Mouse (Mus musculus): ENCODE data around the gene Ntrk2. TPM values are rescaled to one million over a fixed set of nuclear protein-coding genes. Genes with fewer than 3 reads are reported as not detected.

Gene Ntrk2
- polyA plus RNA-seq, 1 experiment, result 214 TPM

GRCm38 (mm10) chr13:58933126-58933525, 126.8 kb downstream of the Ntrk2 start:
- 0 out of 2 replicates have a peak overlapping the region, but pooled peaks have one; percentile 31 for H3K27ac ChIP-seq (ENCODE audit: insufficient read depth, low read length)
- H3K4me1 ChIP-seq (ENCODE audit: control insufficient read depth, insufficient read depth, low read length), result peaks cover 19% of the 10 kb centered on the region
- no peak overlapping the region for H3K4me3 ChIP-seq (ENCODE audit: insufficient read depth, low read length)
- TF ChIP-seq CTCF (IDR thresholded peaks at IDR 0.05; ENCODE audit: extremely low read depth, insufficient read depth, low read length) (no peak), POLR2A (IDR thresholded peaks at IDR 0.05; ENCODE audit: extremely low read depth, insufficient read depth, low read length) (no peak)

DNA sequence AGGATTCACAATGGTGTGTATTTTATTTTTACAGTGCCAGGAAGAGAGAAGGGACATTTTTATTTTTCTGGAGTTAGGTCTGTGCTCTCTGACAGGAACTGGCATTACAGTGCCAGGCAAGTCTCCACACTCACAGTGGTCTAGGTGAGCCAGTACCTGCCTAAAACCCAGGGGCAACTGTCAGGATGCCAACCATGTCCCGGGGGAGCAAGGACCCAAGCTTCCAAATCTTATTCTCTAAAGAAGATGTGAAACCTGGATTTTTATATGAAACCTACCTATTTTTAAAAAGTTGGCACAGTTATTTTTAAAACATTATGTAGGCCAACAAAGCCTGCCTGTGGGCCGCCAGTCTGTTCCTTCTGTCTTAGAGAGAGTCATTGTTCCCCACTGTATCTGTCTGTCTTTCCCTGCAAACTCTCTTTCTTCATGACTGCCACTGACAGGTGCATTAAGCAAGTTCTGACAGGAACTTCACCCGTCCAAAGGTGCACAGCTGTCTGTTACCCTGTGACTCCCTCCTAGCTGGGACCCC, 128.3 kb downstream of the Ntrk2 start:
- peaks cover 23% of the 10 kb centered on the region for H3K4me1 ChIP-seq (ENCODE audit: control insufficient read depth, insufficient read depth, low read length)
- no peak overlapping the region for H3K4me3 ChIP-seq (ENCODE audit: insufficient read depth, low read length)
- H3K27ac ChIP-seq (ENCODE audit: insufficient read depth, low read length), result peak overlapping the region; percentile 33; the same call in 1 of the 2 replicates
- no peak for TF ChIP-seq CTCF (IDR thresholded peaks at IDR 0.05; ENCODE audit: extremely low read depth, insufficient read depth, low read length)
- no peak for TF ChIP-seq POLR2A (IDR thresholded peaks at IDR 0.05; ENCODE audit: extremely low read depth, insufficient read depth, low read length)

DNA sequence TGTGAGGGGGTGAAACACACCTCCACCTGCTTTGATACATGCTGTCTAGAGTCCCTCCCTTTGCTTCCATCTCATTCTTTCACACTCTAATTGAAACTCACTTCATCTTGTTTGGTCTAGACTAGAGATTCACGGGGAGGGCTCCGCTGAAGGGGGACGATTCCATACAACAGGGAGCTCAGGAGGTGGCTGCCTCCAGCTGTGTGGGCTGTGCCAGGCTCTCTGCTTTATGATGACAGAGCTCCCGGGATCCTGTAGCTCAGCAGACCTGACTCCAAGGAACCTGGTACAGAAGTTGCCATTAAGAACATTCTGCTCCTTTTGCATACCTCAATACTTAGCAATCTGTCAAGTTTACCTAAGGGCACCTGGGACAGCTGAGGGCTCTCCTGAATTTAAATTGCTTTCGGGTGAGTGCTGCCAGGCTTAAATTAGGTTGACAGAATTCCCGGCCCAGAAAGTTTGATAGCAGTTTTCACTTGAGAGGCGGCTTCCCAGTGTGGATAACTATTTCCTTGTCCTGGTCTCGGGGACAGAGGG, 129.7 kb downstream of the Ntrk2 start:
- no peak overlapping the region for H3K4me3 ChIP-seq (ENCODE audit: insufficient read depth, low read length)
- peaks cover 25% of the 10 kb centered on the region for H3K4me1 ChIP-seq (ENCODE audit: control insufficient read depth, insufficient read depth, low read length)
- peak overlapping the region; percentile 51 for H3K27ac ChIP-seq (ENCODE audit: insufficient read depth, low read length)
- TF ChIP-seq POLR2A (IDR thresholded peaks at IDR 0.05; ENCODE audit: extremely low read depth, insufficient read depth, low read length) (no peak), CTCF (IDR thresholded peaks at IDR 0.05; ENCODE audit: extremely low read depth, insufficient read depth, low read length) (no peak)

GRCm38 (mm10) chr13:58937884-58938283, 131.5 kb downstream of the Ntrk2 start:
- Histone ChIP-seq H3K4me3 (ENCODE audit: insufficient read depth, low read length) (no peak overlapping the region), H3K27ac (ENCODE audit: insufficient read depth, low read length) (no peak overlapping the region), H3K4me1 (ENCODE audit: control insufficient read depth, insufficient read depth, low read length) (peaks cover 31% of the 10 kb centered on the region)
- TF ChIP-seq POLR2A (IDR thresholded peaks at IDR 0.05; ENCODE audit: extremely low read depth, insufficient read depth, low read length) (no peak), CTCF (IDR thresholded peaks at IDR 0.05; ENCODE audit: extremely low read depth, insufficient read depth, low read length) (no peak)

DNA sequence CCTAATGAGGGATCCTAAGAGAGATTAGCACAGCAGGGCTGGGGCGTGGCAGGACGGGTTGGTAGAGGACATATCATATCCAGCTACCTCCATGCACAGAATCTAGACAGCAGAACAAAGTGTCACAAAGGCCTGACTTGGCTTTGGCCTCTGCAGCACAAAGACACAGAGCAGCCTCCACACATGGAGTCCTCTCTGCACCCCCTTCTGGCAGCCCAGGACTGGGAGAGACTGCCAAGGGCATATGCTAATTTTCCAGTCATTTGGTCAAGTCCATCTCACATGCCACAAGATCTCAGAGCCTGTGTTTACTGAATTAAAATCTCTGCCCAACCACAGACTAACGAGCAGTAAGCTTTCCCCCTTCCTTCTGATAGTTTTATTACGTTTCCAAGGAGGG, 132.1 kb downstream of the Ntrk2 start:
- no peak overlapping the region for H3K27ac ChIP-seq (ENCODE audit: insufficient read depth, low read length)
- TF ChIP-seq POLR2A (IDR thresholded peaks at IDR 0.05; ENCODE audit: extremely low read depth, insufficient read depth, low read length), result no peak
- no peak for TF ChIP-seq CTCF (IDR thresholded peaks at IDR 0.05; ENCODE audit: extremely low read depth, insufficient read depth, low read length)
- peaks cover 28% of the 10 kb centered on the region for H3K4me1 ChIP-seq (ENCODE audit: control insufficient read depth, insufficient read depth, low read length)

GRCm38 (mm10) chr13:58940208-58940607, 133.8 kb downstream of the Ntrk2 start:
- H3K27ac ChIP-seq (ENCODE audit: insufficient read depth, low read length), result peak overlapping the region; percentile 72
- H3K4me1 ChIP-seq (ENCODE audit: control insufficient read depth, insufficient read depth, low read length), result peaks cover 24% of the 10 kb centered on the region
- no peak overlapping the region for H3K4me3 ChIP-seq (ENCODE audit: insufficient read depth, low read length)
- TF ChIP-seq CTCF (IDR thresholded peaks at IDR 0.05; ENCODE audit: extremely low read depth, insufficient read depth, low read length), result no peak
- no peak for TF ChIP-seq POLR2A (IDR thresholded peaks at IDR 0.05; ENCODE audit: extremely low read depth, insufficient read depth, low read length)

More for the DNA sequence above, 132.1 kb downstream of the Ntrk2 start:
- no peak overlapping the region for H3K4me3 ChIP-seq (ENCODE audit: insufficient read depth, low read length)

GRCm38 (mm10) chr13:58940798-58941197, 134.4 kb downstream of the Ntrk2 start:
- Histone ChIP-seq H3K4me3 (ENCODE audit: insufficient read depth, low read length) (no peak overlapping the region), H3K27ac (ENCODE audit: insufficient read depth, low read length) (peak overlapping the region; percentile 72), H3K4me1 (ENCODE audit: control insufficient read depth, insufficient read depth, low read length) (peaks cover 20% of the 10 kb centered on the region)
- TF ChIP-seq CTCF (IDR thresholded peaks at IDR 0.05; ENCODE audit: extremely low read depth, insufficient read depth, low read length) (no peak), POLR2A (IDR thresholded peaks at IDR 0.05; ENCODE audit: extremely low read depth, insufficient read depth, low read length) (no peak)

GRCm38 (mm10) chr13:58945781-58946180, 139.4 kb downstream of the Ntrk2 start:
- H3K27ac ChIP-seq (ENCODE audit: insufficient read depth, low read length), result peak overlapping the region; percentile 27; the same call in 1 of the 2 replicates
- H3K4me1 ChIP-seq (ENCODE audit: control insufficient read depth, insufficient read depth, low read length), result peaks cover 16% of the 10 kb centered on the region
- no peak for TF ChIP-seq CTCF (IDR thresholded peaks at IDR 0.05; ENCODE audit: extremely low read depth, insufficient read depth, low read length)
- TF ChIP-seq POLR2A (IDR thresholded peaks at IDR 0.05; ENCODE audit: extremely low read depth, insufficient read depth, low read length), result no peak
- H3K4me3 ChIP-seq (ENCODE audit: insufficient read depth, low read length), result no peak overlapping the region

GRCm38 (mm10) chr13:58946589-58946988, 140.2 kb downstream of the Ntrk2 start:
- H3K27ac ChIP-seq (ENCODE audit: insufficient read depth, low read length), result no peak overlapping the region
- no peak for TF ChIP-seq CTCF (IDR thresholded peaks at IDR 0.05; ENCODE audit: extremely low read depth, insufficient read depth, low read length)
- no peak for TF ChIP-seq POLR2A (IDR thresholded peaks at IDR 0.05; ENCODE audit: extremely low read depth, insufficient read depth, low read length)

GRCm38 (mm10) chr13:58947056-58947455, 140.7 kb downstream of the Ntrk2 start:
- H3K27ac ChIP-seq (ENCODE audit: insufficient read depth, low read length), result no peak overlapping the region
- no peak overlapping the region for H3K4me3 ChIP-seq (ENCODE audit: insufficient read depth, low read length)
- TF ChIP-seq CTCF (IDR thresholded peaks at IDR 0.05; ENCODE audit: extremely low read depth, insufficient read depth, low read length), result no peak
- no peak for TF ChIP-seq POLR2A (IDR thresholded peaks at IDR 0.05; ENCODE audit: extremely low read depth, insufficient read depth, low read length)
- H3K4me1 ChIP-seq (ENCODE audit: control insufficient read depth, insufficient read depth, low read length), result peaks cover 18% of the 10 kb centered on the region

More at GRCm38 (mm10) chr13:58946589-58946988, 140.2 kb downstream of the Ntrk2 start:
- H3K4me1 ChIP-seq (ENCODE audit: control insufficient read depth, insufficient read depth, low read length), result peaks cover 18% of the 10 kb centered on the region
- H3K4me3 ChIP-seq (ENCODE audit: insufficient read depth, low read length), result no peak overlapping the region
